Mouse (Mus musculus): Measurements from ENCODE around the gene Spats2.
"Not testable (repeated sequence)": the region's sequence is repeated elsewhere in the genome, so short reads cannot be mapped to it uniquely, and the experiment has no call there.

Spats2 gene

GRCm38 (mm10) chr15:99125711-99126080 lies at the start of gene Spats2:
Gene Spats2, plus strand, starts transcription at chr15:99125916.
- in situ Hi-C loops (cut with MboI; ENCODE audit: low sequenced_read_pairs) = no loop called here

- in situ Hi-C loops (cut with MboI; ENCODE audit: low sequenced_read_pairs) = not testable (repeated sequence)
Observed at GRCm38 (mm10) chr15:99076011-99076410, 49.7 kb upstream of the Spats2 start.

- in situ Hi-C loops (cut with MboI; ENCODE audit: low sequenced_read_pairs) = no loop called here
Observed at GRCm38 (mm10) chr15:99078181-99078910, 47.4 kb upstream of the Spats2 start.

- in situ Hi-C loops (cut with MboI; ENCODE audit: low sequenced_read_pairs) = no loop called here
Observed at GRCm38 (mm10) chr15:99079804-99080203, 45.9 kb upstream of the Spats2 start.

DNA sequence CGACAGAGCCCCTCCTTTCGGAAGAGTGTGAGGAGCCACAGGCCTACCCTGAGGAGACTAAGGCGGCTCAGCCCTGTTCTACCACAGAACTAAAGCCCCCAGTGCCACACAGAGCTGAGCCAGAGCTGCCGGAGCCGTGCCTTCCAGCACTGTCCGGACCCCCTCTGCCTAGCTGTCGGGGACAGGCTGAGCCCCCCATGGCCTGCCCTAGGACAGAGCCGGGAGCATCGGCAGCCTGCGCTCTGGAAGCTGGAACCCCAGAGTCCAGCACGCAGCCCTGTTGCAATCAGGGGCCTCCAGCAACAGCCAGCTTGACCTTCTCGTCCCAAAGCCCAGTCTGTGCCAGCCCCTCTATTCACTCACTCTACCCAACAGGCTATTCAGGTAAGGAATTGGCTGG lies 43.4 kb upstream of the Spats2 start:
- in situ Hi-C loops (cut with MboI; ENCODE audit: low sequenced_read_pairs) = no loop called here

GRCm38 (mm10) chr15:99082840-99083239 lies 42.9 kb upstream of the Spats2 start:
- in situ Hi-C loops (cut with MboI; ENCODE audit: low sequenced_read_pairs) = no loop called here

- in situ Hi-C loops (cut with MboI; ENCODE audit: low sequenced_read_pairs) = no loop called here
Observed at GRCm38 (mm10) chr15:99083258-99083657, 42.5 kb upstream of the Spats2 start.

- in situ Hi-C loops (cut with MboI; ENCODE audit: low sequenced_read_pairs) = no loop called here
Observed at GRCm38 (mm10) chr15:99083867-99084557, 41.7 kb upstream of the Spats2 start.

- in situ Hi-C loops (cut with MboI; ENCODE audit: low sequenced_read_pairs) = no loop called here
Observed at GRCm38 (mm10) chr15:99084618-99085017, 41.1 kb upstream of the Spats2 start.

DNA sequence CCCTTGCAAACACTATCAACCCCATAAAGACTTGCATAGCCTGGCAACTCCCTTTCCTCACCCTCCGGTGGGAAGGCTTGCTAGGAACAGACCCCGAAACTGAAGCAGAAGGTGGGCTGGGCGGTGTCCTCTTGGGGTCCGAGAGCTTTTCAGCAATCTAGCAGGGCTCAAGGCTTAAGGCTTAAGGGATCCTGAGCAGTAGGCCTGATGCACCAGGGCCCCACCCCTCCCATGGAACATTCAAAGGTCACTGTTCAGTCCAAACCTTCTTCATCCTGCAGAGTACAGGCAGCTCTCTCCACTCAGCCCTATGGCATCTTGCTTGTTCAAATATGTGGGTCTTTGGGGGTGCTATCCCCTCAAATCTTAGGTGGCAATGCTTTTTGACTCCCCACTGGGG lies 39.7 kb upstream of the Spats2 start:
- in situ Hi-C loops (cut with MboI; ENCODE audit: low sequenced_read_pairs) = no loop called here

DNA sequence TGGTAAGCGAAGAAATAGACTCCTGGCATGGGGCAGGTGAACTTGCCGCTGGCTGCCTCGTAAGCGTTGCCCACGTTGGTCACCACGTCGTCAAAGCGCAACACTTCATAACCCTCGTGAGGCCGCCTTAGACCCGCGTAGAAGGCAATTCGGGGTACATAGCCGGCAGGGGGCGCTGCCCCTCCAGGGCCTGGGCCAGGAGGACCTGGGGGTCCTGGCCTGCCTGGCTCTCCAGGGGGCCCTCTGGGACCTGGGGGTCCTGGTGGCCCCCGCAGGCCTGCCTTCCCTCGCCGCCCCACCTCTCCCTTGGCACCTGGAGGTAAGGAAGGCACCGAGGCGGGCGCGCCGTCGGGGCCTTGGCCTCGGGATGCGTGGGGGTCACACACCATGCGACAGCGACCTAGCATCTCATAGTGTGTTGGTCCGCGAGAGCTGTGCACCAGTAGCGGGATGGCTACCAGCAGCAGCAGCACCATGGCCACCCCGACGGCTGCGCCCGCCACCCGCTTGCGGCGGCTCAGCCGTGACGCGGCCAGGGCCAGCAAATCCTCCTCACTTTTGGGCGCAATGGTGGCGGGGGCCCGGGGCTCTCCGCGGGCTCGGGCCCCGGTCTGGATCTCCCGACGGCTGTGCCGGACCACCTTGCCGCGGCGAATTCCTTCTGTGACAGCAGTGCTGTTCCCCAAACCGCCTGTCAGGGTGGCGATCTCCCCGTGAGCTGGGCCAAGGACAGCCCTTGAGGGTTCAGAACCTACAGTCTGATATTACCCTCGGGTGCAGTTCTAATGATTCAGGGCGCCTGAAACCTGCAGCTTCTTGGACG lies 38.3 kb upstream of the Spats2 start, which contains the start of gene C1ql4:
Gene C1ql4, minus strand, starts transcription at position 565 of the 823 bp plus-strand sequence.
- in situ Hi-C loops (cut with MboI; ENCODE audit: low sequenced_read_pairs) = no loop called here

- in situ Hi-C loops (cut with MboI; ENCODE audit: low sequenced_read_pairs) = no loop called here
Observed at GRCm38 (mm10) chr15:99088292-99088691, 37.4 kb upstream of the Spats2 start.

DNA sequence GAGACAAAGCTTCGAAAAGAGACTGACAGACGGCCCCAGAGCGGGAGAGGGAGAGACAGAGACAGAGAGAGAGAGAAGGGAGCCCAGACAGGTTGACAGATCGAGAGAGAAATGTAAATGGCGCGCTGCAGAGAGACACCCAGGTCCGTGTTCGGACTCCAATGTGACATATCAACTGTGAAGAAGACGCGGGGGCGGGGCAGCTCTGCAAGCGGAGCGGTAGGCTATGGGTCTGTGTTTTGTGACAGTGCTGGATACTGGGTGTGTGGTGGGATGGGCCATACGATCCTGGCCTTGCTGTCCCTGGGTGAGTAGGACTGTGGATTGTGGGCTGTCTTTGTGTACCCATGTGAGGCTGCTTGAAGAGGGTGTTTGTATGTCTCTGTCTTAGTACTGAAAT lies 36.6 kb upstream of the Spats2 start:
- in situ Hi-C loops (cut with MboI; ENCODE audit: low sequenced_read_pairs) = no loop called here

DNA sequence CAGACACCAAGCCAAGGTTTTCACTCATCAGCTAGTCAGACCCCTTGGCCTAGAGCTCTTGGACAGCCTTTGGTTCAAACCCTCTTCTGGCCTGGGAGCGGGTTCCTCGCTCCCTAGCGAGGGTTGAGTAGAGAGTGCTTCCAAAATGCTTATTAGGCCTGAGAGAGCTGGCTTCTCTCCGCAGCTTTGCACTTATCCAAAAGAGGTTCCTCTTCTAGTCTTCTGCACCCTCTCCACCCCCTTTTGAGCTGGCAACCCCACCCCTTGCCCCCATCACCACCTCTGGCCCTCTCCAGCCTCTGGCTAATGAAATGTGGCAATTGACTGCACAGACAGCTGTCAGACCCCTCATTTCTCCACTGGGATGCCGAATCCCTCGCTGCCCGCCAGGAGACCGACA lies 32.8 kb upstream of the Spats2 start, which contains the start of gene Dnajc22:
Gene Dnajc22, plus strand, starts transcription at position 301 of the 400 bp plus-strand sequence.
- in situ Hi-C loops (cut with MboI; ENCODE audit: low sequenced_read_pairs) = no loop called here

DNA sequence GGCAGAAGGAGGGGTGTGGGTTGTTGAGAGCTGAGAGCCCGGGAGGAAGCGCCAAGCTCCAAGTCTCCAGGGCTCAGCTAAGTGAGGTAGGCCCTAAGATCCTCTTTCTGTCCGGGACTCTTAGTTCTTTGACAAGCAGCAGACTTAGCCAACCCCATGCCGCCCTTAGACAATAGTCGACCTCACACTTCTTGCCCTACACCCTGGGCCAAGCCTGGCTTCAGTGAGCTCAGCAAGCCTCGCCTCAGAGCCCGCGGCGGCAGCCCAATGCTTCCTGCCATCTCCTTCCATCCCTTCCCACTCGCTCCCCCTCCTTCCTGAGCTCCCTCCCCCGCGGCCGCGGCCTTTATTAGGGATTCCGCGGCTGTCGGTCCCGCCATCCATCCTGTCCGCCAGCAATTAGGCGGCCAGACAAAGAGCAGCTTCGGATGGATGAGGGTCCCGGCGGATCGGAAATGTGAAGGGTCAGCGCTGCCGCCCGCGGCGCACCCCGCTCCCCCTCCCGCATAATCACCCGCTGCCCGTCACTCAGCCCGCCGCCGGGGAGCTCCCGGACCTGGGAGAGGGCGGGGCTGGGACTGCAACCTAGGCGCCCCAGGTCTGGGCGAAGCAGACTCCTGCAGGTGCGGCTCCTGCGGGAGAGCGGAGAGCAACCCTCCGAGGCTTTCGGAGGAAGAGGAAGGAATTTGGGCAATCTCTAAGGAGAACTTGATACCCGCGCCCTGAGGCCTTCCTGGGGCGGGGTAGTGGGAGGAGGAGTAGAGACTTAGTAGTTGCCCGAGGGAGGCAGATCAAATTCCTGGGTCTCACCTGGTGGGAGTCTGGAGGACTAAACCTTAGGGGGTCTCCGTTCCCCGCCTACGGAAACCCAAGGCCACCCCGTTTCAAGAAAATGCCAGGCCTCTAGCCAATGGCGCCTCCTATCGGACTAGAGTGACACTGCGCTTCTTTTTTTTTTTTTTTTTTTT lies 32.1 kb upstream of the Spats2 start:
- in situ Hi-C loops (cut with MboI; ENCODE audit: low sequenced_read_pairs) = no loop called here

DNA sequence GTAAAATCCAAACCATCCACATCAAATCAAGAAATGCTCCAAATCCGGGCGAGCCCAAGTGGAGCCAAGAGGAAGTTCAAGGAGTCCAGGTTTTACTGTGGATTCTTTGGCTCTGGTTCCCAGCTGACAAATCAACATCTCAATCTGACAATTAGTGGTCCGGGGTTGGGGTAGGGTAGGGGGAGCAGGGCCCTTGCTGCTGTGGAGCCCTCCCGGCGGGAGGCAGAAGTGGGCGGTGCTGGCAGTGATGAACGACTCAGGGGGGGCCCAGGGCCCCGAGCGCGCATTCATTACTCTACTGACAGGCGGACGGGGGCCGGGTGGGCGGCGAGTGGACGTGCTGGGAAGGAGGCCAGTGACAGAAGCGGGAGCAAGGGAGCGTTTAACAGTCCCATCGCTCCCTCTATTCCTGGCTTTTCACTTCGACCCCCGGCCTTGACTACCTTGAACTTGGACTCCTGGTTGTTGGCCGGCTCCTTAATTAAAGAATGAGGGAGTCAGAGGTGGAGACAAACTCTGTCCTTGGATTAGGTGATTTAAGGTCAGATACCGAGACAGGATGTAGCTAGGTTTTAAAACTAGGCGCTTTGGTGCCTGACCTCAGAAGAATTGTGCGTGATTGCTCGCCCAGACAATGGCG lies 31.0 kb upstream of the Spats2 start:
- in situ Hi-C loops (cut with MboI; ENCODE audit: low sequenced_read_pairs) = no loop called here

DNA sequence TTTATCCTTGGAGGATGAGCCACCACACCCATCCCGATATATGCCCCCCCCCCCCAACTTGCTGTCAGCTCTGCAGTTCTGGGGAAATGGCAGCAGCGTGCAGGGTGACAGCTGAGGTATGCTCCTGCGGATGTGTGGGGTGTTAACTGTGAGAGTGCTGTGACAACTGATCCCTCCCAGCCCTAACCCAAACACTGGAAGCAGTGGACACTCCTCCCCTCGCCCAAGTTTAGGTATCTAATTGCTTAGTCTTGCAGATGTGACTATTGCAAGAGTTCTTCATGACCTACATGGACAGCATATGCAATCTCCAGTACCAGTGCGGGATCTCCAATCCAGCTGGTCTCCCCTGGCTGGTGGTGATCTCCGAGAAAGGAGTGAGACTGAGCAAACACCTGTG lies 30.4 kb upstream of the Spats2 start:
- in situ Hi-C loops (cut with MboI; ENCODE audit: low sequenced_read_pairs) = no loop called here

GRCm38 (mm10) chr15:99096061-99096793 lies 29.5 kb upstream of the Spats2 start:
- in situ Hi-C loops (cut with MboI; ENCODE audit: low sequenced_read_pairs) = no loop called here

GRCm38 (mm10) chr15:99096831-99097500 lies 28.8 kb upstream of the Spats2 start:
- in situ Hi-C loops (cut with MboI; ENCODE audit: low sequenced_read_pairs) = no loop called here
